Mouse (Mus musculus): ENCODE results near the gene Lelp1.

- TF ChIP-seq CTCF (IDR thresholded peaks at IDR 0.05; ENCODE audit: low read depth) (no peak; the same call in 1 of the 2 replicates), EP300 (IDR thresholded peaks at IDR 0.05; ENCODE audit: low read depth) (no peak)
Observed at GRCm38 (mm10) chr3:92147420-92147819, 4.9 kb upstream of the Lelp1 start.

Measured in liver, embryonic 14.5 days (tissue).